Mouse (Mus musculus): ENCODE measurements at regions not wholly inside any gene's neighbourhood (a gene's known extent, or its start where the extent isn't known, plus 50 kb on each side); places are given as distances from the start of the nearest gene placed in this dataset.

GRCm38 (mm10) chr10:46454442-46454841 is 876.8 kb downstream of the Hace1 start:
- DNase-seq = no peak
- intact Hi-C loops (cut with DNase I) = no loop called here

- peak; percentile 8 for DNase-seq
- intact Hi-C loops (cut with DNase I) = no loop called here
These were observed 881.1 kb downstream of the Hace1 start for GRCm38 (mm10) chr10:46458686-46459085.

- DNase-seq = no peak
- intact Hi-C loops (cut with DNase I) = no loop called here
These were observed 906.0 kb downstream of the Hace1 start for GRCm38 (mm10) chr10:46483656-46484055.
